Mouse (Mus musculus) spleen, postnatal 4 days (tissue): Measurements from ENCODE around the gene Ints7.

ENCODE experiments used
- DNase-seq, 2 experiments: peaks; one replicate each; pipeline ENCODE4 v3.0.0; 2022; ENCODE audit warnings: low spot score in 2 of 2

The Ints7 gene

DNA sequence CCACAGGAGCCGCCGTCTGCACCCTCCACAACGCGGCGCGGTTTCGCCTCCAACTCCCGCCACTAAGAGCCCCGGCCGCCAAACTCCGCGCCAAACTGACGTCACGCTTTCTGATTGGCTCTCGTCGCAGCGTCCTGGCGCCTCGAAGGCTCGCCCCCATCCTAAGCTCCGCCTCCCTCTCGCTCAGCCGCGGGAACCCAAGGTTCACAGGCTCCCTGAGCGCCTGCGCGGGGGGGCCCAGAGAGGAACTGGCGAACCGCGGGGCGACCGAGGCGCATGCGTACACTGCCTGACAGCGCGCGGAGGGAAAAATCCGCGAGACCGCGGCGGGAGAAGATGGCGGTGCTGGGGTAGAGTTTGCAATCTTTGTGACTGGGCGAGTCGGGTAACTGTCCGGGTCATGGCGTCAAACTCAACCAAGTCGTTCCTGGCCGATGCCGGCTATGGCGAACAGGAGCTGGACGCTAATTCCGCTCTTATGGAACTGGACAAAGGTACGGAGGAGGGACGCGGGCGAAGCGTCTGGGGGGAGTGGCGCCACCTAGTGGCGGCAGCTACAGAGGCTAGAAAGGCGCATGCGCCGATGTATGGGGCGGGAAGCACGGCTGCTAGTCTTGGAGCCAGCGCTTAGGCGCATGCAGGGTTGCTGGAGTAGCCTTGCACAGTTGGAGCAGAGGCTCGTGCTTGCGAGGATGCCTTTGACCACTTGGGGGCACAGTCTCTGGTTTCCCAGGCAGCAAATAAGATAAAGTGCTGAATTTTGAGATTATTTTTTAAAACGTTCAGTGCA, at the start of gene Ints7, which contains the start of gene Dtl:
Gene Ints7 (plus strand): TSS at position 179 of the 790 bp plus-strand sequence.
Gene Dtl (minus strand): TSS at position 87 of the 790 bp plus-strand sequence.
- peak; percentile 100 for DNase-seq

DNA sequence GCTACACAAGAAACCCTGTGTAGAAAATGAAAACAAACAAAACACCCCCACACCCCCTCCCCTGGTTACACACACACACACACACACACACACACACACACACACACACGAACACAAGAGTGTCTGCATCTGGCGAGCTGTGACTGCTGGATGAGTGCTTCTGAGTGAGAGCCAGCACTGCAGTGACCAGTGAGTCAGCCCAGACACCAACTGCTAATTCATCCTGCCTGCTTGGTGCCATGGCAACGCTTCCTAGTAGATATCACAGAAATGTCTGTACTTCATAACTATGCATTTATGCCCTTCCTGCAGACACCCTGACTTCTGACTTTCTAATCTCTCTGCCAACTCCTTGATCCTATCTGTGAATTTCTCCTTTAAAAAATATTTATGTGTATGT, 48.3 kb upstream of the Ints7 start:
- no peak for DNase-seq

DNA sequence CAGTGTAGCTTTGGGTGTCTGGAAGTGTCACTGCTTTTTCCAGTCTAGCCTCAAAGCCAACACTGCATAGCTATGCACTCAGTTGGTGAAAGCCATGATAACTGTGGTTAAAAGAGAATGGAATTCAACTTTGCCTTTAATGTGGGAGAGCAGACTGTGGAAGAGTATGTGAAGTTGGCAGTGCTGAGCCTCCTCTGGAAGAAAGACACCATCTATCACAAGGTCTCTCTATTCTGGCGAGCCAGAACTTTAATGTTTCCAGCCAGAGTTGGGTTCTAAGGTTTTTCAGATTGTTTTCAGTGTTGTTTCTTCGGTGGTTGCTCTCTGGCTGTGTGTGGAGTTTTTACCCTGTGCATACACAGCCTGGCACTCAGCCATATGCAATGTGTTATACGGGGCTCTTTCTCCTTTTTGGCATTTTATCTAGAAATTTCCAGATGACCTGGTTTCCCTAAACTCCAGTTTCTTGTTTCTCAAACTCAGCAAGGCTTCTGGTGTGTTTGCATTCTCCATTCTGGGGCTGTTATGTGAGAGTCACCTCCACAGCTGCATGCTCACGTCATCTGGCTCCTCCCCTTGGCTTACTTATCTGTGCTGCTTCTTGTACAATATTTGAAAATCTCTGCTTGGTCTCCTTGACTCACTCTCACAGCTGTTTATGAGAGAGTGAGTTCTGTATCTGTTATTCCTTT, 47.4 kb upstream of the Ints7 start:
- DNase-seq = no peak

DNA sequence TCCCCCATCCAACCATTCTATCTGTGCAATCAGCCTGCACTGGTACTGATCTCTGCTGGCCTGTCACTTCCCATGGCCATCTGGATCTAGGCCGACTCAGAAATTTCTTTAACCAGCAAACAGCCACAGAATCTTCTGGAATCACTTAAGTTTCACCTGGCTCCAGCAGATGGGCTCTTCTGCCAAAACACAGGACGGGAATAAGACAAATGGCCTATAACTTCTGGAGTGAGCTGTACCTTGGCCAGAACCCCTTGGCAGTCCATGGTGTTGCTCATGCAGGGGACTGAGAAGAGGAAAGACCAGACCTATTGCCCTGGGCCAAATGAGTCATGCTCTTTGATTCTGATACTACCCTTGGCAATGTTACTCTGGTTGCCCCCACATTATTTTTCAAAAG, 46.0 kb upstream of the Ints7 start:
- no peak for DNase-seq

DNA sequence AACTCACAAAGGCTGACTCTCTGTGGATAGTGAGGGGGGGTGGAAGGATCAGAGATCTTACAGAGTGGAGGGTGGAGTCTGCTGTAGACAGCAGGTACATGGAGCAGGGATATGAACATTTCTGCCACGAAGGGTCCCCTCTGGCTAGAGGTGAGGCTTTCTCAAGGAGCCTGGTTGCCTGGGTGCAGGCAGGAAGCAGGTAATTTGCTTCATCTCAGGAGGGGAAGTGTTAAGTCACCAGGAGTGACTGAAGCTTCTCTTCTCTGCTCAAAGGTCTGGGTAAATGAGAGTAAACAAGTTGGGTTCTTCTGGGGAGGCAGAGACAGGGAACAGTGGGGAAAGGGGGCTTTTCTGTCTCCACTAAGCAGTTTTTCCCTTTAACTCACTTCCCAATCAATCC, 44.4 kb upstream of the Ints7 start:
- DNase-seq = no peak

DNA sequence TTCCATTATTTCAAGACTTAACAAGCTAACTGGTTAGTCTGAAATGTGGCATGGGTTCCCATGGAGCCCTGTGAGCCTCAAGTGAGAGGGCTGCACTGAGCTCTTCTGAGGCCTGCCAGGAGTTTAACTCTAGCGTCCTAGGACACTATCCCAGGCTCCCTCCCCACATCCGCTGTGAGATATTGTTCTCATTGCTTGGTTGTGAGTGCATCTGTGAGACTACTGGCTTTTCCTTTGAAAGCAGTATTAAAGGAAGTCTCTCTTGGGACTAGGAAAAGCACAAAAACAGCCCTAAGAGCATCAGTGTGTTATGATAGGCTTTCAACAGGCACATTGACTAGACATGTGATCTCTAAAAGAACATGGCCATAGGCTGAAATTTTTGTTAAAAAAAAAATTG, 40.5 kb upstream of the Ints7 start:
- no peak for DNase-seq

DNA sequence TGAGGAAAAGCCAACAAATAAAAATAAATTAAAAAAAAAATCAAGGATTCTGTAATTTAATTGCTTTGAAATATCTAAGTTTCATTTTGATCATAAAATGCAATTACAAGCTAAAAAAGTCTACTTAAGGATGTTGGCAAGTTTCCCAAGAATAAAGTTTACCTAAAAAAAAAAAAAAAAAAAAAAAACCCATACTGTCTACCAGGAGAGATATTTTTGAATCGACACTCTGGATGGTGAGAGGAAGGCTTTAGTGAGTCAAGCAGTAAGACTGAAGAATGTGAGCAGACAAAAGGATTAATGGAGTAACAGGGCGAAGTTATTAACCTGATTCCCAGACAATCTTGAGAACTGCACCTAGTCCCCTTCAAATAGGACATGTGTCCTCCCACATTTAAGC, 35.1 kb upstream of the Ints7 start:
- no peak for DNase-seq

DNA sequence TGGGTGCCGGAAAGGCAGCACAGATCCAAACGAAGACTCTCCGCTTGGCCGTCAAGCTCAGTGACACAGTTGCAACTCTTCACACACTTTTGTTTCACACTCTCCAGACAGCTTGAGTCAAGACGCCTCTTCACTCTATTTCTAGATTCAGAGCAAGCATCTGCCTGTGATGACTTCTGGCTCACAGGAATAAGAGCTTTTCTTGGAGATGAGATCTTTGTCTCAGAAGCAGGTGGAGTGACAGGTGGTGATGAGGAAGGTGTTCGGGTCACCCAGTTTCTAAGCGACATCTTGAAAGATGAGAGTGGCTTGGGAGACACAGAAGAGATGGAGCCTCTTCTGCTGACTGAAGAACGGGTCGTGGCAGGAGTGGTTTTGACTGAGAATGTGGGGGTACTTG, 34.4 kb upstream of the Ints7 start:
- no peak for DNase-seq

DNA sequence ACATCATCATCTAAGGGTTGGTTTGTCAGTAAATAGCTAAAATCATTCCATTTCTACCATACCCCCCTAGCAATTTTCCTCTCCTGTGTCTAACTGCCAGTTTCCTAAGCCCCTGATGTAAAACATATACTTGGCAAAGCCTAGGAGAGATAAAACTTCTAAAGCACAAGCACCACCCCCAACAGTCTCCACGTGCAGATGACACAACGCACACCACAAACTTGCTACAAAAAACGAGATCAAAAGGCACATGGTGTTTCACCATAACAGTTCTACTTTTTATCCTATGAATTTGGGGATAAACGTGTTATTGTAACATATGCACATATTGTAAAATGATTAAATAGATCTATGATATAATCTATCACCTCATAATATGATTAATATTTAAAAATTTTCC, 33.8 kb upstream of the Ints7 start:
- no peak for DNase-seq

DNA sequence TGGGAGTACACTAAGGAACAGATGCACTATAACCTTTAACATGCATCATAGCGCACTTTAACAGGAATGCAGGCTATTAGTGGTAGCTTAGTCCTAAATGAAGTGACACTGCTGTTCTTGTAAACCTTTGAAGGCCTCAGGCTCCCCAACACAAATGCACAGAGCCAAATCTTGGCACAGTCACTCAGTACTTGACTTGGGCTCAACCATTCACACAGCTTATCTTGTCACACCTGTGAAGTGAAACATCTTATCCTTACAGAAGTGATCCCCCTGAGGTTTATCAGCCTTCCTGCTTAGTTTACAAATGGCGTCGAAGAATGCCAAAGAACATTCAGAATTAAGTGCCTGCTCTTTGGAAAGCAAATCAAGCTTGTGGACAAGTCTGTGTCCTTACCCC, 31.7 kb upstream of the Ints7 start:
- DNase-seq = no peak

DNA sequence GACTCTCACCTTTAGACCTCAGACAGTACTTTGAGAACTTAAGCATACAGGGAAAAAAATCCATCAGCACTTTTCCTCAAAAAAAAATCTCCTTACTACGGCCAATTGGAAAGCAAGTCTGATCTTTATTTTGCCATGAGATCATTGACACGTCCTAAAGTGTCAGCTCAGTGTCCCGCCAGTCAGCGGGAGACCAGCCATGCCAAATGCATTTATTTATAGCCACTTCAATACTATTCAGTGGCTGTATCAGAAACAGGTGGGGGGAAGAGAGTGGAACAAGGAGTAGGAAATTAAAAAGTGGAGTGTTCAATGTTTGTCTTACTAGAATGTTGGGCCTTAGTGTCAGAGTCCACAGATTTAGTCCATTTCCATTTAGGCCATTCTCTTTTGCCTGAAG, 24.6 kb upstream of the Ints7 start:
- no peak for DNase-seq

DNA sequence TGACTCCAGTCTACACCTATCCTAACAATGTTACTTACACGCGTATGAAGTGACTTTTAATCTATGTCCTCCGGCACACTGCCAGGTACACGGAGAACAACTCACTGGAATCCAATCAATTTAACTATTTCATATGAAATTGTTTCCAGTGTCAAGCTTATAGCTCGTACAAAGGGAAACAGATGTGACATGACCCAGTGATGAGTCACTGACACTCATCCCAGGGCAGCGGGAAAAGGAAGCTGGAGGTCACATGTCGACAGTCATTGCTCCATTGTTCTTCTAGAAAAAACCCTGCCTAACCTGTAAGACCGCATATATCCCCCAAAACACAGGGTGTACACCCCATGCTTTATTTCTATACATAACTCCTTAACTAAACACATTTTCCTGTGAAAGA, 18.3 kb upstream of the Ints7 start:
- DNase-seq = no peak

DNA sequence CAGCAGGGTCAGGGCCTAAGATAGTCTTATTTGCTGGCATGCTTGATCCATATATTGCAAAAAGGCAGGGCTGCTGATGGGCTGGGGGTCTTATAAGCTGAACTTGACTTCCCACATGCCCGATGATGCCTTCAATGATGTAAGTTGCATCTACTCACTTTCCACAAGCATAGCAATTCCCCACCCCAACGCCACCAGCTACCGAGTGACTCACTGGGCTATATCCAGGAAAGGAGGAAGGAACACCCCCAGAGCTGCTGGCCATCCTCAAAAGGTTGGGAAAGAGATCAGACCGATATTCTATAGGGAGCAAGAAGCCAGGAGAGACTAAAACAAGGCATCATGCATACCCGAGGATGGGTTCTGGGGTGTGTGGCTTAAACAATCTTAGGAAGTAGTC, 15.7 kb upstream of the Ints7 start:
- DNase-seq = no peak

DNA sequence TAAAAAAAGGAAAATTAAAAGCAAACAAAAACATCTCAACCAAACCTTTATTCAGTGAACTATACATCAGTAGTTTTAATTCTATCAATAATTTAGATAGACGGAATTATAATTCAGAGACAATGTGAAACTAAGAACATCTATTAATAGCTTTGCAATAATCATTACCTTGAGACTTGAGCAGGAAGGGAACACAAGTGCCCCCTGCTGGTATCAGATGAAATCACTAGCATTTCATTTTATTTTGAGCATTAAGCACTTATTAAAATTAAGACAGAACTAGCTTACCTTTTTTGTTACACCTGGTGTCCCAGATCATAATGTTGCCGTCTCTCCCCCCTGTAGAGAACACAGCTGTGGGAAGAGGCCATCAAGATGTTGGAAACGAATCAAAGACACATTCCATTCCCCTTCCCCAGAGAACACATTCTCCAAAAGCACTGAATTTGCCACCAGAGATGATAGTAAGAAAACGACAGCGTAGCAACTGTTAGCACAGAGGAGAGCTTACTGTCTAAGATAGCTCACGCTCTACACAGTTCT, 12.5 kb upstream of the Ints7 start:
- no peak for DNase-seq

DNA sequence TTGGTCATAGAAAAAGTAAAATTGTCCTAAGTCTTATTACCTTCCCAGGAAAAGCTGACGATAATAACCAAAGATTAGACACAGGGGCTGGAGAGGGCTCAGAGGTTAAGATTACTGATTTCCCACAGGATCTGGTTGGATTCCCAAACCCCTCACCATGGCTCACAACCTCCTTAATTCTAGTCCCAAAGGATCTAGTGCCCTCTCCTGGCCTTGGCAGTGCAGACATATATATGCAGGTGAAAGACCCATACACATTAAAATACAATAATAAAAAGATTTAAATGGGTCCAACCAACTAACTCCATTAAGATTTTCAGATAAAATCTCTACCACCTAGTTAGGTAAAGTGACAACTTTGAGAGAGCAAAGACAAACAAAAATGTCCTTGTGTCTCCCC, 7.6 kb upstream of the Ints7 start:
- DNase-seq = no peak

DNA sequence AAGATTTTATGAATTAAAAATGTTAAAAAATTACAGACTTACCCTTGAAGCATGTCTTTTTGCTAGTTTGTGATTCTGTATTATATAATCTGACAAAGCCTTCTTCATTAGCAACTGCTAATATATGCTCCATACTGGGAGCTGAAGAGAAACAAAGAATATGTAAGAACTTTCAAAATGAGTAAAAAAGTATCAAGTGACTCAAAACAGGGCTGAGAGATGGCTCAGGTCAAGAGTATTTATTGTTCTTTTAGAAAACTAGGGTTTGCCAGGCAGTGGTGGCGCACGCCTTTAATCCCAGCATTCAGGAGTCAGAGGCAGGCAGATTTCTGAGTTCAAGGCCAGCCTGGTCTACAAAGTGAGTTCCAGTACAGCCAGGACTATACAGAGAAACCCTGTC, 5.8 kb upstream of the Ints7 start:
- no peak for DNase-seq

DNA sequence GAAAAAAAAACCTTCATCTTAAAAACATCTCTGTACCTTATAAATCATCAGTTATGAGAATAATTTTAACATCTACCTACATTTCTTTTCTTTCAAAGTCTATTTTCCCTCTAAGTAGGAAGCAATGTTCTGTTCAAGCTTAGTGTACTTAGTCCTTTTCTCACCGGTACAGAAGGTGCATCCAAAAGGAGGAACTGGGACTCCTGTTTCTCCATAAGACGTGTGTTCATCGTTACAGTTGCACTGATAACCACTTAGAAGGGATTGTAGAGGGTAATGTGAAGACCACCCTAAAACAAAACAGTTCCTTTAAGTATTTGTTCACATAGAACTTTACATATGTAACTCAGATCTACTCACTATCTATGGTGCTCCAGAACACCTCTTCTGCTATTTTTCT, 5.0 kb upstream of the Ints7 start:
- no peak for DNase-seq

DNA sequence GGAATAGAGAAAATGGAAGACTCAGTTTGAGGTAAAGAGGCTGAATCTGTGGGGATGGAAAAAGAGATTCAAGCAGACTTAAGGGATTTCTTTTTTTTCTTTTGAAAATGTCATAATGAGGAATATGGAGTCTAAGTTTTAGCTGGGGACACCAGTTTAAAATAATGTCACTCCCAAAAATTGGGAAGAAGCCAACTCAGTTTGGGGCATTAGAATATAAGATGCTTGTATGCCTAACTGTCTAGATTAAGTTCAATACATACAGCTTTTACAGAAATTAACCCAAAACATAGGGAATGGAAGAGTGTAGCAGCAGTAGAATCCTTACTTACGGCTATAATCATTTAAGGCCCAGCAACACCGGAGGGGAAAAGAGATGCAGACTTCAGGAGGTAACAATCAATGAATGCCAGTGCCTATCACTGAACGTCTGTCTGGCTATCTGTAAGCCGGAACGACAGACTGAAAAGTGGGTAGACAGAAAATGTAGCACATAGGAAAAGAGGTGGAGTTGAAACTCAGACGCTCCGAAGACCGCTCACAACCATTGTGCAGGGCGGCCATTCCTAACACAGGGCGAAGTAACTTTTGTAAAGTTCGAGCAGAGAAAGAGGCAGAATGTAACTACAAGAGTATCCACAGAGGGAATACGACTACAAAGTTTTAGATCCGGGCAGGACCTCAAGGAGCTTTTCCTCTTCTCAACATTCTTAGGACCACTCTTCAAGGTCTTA, 1.4 kb upstream of the Ints7 start:
- DNase-seq = no peak

DNA sequence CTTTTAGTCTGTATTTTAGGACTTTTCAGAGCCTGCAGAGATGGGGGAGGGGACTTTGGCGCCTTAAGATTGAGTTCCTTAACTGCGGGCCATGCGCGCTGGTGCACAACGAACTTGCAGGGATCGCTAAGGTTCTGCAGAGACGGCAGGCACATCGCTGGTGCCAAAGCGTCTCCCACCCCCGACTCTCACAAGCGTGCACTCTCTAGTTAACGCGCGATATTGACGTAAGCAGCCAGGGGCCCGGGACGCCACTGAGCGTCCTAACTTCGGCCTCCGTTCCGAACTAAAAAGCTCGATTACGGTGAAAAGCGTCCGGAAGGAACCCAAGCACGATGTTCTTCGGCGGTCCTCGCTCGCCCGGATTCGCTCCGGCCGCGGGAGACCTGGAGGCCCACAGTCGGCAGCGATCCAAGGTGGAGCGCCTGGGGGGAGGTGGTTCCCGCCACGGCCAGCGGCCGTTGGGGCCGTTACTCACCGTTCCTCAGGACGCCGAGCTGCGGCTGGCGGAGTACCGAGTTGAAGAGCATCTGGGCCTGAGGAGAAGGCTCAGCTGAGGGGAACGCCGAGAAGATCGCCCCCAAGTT, 472 bp upstream of the Ints7 start:
- peak in 1 of 2 experiments; percentile 55 for DNase-seq

DNA sequence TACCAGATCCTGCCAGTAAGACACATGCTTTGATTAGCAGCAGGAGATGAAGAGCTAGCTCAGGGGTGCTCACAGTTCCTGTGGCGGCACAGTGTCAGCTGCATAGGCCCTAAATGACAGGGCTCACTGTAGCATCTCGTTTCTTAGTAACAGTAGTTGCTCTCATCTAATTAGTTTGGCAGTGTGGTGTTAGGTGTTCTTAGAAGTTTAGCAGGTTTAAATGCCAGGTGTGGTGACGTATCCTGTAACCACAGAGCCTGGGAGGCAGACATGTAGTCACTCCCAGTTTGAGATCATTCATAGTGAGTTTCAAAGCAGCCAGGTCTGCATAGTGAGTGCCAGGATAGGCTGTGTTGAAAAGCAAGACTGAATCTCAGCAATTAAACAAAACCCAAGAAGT, 4.1 kb downstream of the Ints7 start:
- DNase-seq = no peak

DNA sequence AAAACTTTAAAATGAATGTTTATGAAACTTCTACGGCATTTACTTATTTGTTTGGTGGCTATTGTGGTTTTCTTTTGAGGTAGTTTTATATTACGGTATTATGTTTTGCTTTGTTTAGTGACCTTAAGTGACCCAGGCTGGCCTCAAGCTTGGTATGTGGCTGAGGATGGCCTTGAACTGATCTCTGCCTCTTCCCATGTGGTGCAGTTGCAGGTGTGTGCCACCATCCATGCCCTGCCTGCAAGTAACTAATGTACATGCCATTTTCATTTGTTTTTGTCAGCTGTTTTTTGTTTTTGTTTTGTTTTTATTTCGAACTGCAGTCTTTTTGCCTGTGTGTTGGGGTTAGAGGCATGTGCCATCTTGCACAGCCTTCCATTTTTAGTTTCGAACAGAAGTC, 6.2 kb downstream of the Ints7 start:
- DNase-seq = no peak

DNA sequence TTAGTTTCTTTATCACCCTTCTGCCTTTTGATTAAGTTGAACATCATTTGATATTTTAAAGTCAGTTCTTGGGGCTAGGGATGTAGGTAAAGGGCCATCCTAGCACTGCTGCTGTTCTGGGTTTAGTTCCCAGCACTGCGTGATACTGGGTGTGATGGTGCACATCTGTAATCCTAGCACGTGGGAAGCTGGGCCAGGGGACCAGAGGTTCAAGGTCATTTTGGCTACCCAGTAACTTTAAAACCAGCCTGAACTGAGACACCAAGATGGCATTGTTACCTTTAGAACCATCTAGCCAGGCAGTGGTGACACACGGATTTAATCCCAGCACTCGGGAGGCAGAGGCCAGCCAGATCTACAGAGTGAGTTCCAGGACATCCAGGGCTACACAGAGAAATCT, 8.4 kb downstream of the Ints7 start:
- DNase-seq = no peak
